Mouse (Mus musculus): Measurements from ENCODE around the gene Urad. TPM values are rescaled to one million over a fixed set of nuclear protein-coding genes. Genes with fewer than 3 reads are reported as not detected.

Gene Urad
- total RNA-seq, 2 experiments from 2014 or later: not detected

- DNase-seq: no peak
- intact Hi-C loops (cut with DNase I): no loop called here
Observed at GRCm38 (mm10) chr5:147302746-147303400, 19.4 kb downstream of the Urad start.

- intact Hi-C loops (cut with DNase I): no loop called here
- DNase-seq: no peak
Observed at GRCm38 (mm10) chr5:147302141-147302540, 20.1 kb downstream of the Urad start.

GRCm38 (mm10) chr5:147301781-147302070, 20.5 kb downstream of the Urad start:
- intact Hi-C loops (cut with DNase I): no loop called here
- no peak for DNase-seq

GRCm38 (mm10) chr5:147300917-147301780, 21.1 kb downstream of the Urad start:
- intact Hi-C loops (cut with DNase I): no loop called here
- no peak for DNase-seq

- no peak for DNase-seq
- intact Hi-C loops (cut with DNase I): no loop called here
Observed at GRCm38 (mm10) chr5:147300001-147300363, 22.3 kb downstream of the Urad start.

GRCm38 (mm10) chr5:147299255-147300000, 22.8 kb downstream of the Urad start:
- intact Hi-C loops (cut with DNase I): no loop called here
- DNase-seq: peak; percentile 34 to 46

- no peak for DNase-seq
- intact Hi-C loops (cut with DNase I): no loop called here
Observed at GRCm38 (mm10) chr5:147297249-147297648, 25.0 kb downstream of the Urad start.

- intact Hi-C loops (cut with DNase I): no loop called here
- DNase-seq: no peak
Observed at GRCm38 (mm10) chr5:147294121-147294520, 28.1 kb downstream of the Urad start.

- peak; percentile 49 to 63 for DNase-seq
- intact Hi-C loops (cut with DNase I): no loop called here
Observed at GRCm38 (mm10) chr5:147293127-147293910, 28.9 kb downstream of the Urad start.

- DNase-seq: no peak
- intact Hi-C loops (cut with DNase I): no loop called here
Observed at GRCm38 (mm10) chr5:147292506-147293120, 29.6 kb downstream of the Urad start.

GRCm38 (mm10) chr5:147291764-147292505, 30.3 kb downstream of the Urad start:
- intact Hi-C loops (cut with DNase I): no loop called here
- DNase-seq: no peak

GRCm38 (mm10) chr5:147284365-147284764, 37.9 kb downstream of the Urad start:
- DNase-seq: no peak
- intact Hi-C loops (cut with DNase I): no loop called here

- DNase-seq: no peak
- intact Hi-C loops (cut with DNase I): no loop called here
Observed at GRCm38 (mm10) chr5:147277547-147277925, 44.7 kb downstream of the Urad start.

GRCm38 (mm10) chr5:147276701-147277546, 45.3 kb downstream of the Urad start:
- DNase-seq: no peak
- intact Hi-C loops (cut with DNase I): no loop called here

GRCm38 (mm10) chr5:147275761-147276160, 46.5 kb downstream of the Urad start:
- intact Hi-C loops (cut with DNase I): no loop called here
- DNase-seq: no peak

- intact Hi-C loops (cut with DNase I): no loop called here
- DNase-seq: no peak
Observed at GRCm38 (mm10) chr5:147274174-147275141, 47.8 kb downstream of the Urad start.

GRCm38 (mm10) chr5:147272808-147273345, 49.4 kb downstream of the Urad start:
- intact Hi-C loops (cut with DNase I): no loop called here

More at GRCm38 (mm10) chr5:147272808-147273345, 49.4 kb downstream of the Urad start:
- no peak for DNase-seq

Measured in heart, postnatal 10 days (tissue).